Mouse (Mus musculus): ENCODE measurements around the gene Atp6v0d1. TPM values are rescaled to one million over a fixed set of nuclear protein-coding genes. Genes with fewer than 3 reads are reported as not detected.
A peak's percentile ranks its signal among the peaks of the same experiment; 100 is the strongest.
"Not testable (repeated sequence)": the region's sequence is repeated elsewhere in the genome, so short reads cannot be mapped to it uniquely, and the experiment has no call there.

Atp6v0d1 gene
- polyA plus RNA-seq (2017; shearing (Covaris generic)), result 10 to 100 TPM; 33.7 to 36.8 TPM

GRCm38 (mm10) chr8:105565952-105566702 lies at the start of gene Atp6v0d1:
Gene Atp6v0d1, minus strand, starts transcription at chr8:105566047.
- peak; percentile 92 for ATAC-seq

GRCm38 (mm10) chr8:105613830-105614511 lies 48.1 kb upstream of the Atp6v0d1 start:
- ATAC-seq, result peak; percentile 76

GRCm38 (mm10) chr8:105613037-105613436 lies 47.2 kb upstream of the Atp6v0d1 start:
- ATAC-seq, result peak; percentile 12

GRCm38 (mm10) chr8:105611836-105612235 lies 46.0 kb upstream of the Atp6v0d1 start:
- ATAC-seq, result no peak

- no peak for ATAC-seq
Measured at GRCm38 (mm10) chr8:105609771-105610170, 43.9 kb upstream of the Atp6v0d1 start.

GRCm38 (mm10) chr8:105609355-105609754 lies 43.5 kb upstream of the Atp6v0d1 start:
- no peak for ATAC-seq

GRCm38 (mm10) chr8:105607684-105608083 lies 41.8 kb upstream of the Atp6v0d1 start:
- no peak for ATAC-seq

GRCm38 (mm10) chr8:105607062-105607461 lies 41.2 kb upstream of the Atp6v0d1 start:
- ATAC-seq, result no peak

- ATAC-seq, result peak; percentile 28
Measured at GRCm38 (mm10) chr8:105606189-105607023, 40.6 kb upstream of the Atp6v0d1 start.

GRCm38 (mm10) chr8:105605491-105606188 lies 39.8 kb upstream of the Atp6v0d1 start:
- peak; percentile 50 for ATAC-seq

- ATAC-seq, result peak; percentile 76
Measured at GRCm38 (mm10) chr8:105604804-105605381, 39.0 kb upstream of the Atp6v0d1 start, which contains the start of gene Ripor1. Gene Ripor1, plus strand, starts transcription at chr8:105605255.

GRCm38 (mm10) chr8:105602540-105602939 lies 36.7 kb upstream of the Atp6v0d1 start:
- not testable (repeated sequence) for ATAC-seq

- no peak for ATAC-seq
Measured at GRCm38 (mm10) chr8:105601301-105601700, 35.5 kb upstream of the Atp6v0d1 start.

- no peak for ATAC-seq
Measured at GRCm38 (mm10) chr8:105598777-105599176, 32.9 kb upstream of the Atp6v0d1 start.

GRCm38 (mm10) chr8:105596362-105597034 lies 30.7 kb upstream of the Atp6v0d1 start:
- ATAC-seq, result peak; percentile 90

GRCm38 (mm10) chr8:105594451-105595242 lies 28.8 kb upstream of the Atp6v0d1 start:
- no peak for ATAC-seq

- ATAC-seq, result no peak
Measured at GRCm38 (mm10) chr8:105593859-105594258, 28.0 kb upstream of the Atp6v0d1 start.

- no peak for ATAC-seq
Measured at GRCm38 (mm10) chr8:105592431-105592830, 26.6 kb upstream of the Atp6v0d1 start.

GRCm38 (mm10) chr8:105579719-105580118 lies 13.9 kb upstream of the Atp6v0d1 start:
- ATAC-seq, result no peak

- no peak for ATAC-seq
Measured at GRCm38 (mm10) chr8:105575538-105575937, 9.7 kb upstream of the Atp6v0d1 start.
